Mouse (Mus musculus): ENCODE measurements at regions not wholly inside any gene's neighbourhood (a gene's known extent, or its start where the extent isn't known, plus 50 kb on each side); places are given as distances from the start of the nearest gene placed in this dataset.

DNA sequence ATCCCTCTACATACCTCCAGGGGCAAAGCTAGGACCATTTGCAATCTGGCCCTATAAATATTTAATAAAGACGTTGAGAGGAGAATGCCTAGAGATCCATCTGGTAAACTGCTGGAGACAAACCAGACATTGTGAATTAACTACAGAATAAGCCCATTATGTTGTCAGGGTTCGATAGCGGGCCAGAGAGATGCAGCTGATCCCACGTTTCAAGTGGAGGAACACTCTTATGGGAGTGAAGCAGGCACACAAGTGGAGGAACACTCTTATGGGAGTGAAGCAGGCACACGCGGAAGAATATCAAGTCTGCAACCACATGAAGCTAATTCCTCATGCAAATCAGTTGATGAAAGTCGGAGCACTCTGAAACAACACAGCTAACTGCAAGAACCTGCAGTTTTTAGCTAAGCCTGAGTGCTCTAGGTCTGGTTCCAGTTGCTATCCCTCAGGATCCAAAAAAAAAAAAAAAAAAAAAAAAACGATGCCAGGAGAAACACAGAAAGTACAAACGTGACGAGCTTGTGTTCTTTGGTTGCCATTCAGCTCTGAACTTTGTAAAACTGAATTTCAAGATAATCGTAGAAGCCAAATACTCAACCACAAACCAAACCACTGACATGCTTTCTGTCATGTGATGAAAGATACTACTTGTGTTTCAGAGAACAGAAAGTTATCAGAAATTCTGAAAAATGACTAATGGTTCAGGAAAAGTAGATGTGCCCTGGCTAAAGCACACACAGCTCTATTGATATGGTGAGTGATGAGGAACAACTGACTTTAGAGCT, 684.6 kb upstream of the Cited2 start:
- H3K27ac ChIP-seq (ENCODE audit: low read depth, low read length), result no peak overlapping the region

DNA sequence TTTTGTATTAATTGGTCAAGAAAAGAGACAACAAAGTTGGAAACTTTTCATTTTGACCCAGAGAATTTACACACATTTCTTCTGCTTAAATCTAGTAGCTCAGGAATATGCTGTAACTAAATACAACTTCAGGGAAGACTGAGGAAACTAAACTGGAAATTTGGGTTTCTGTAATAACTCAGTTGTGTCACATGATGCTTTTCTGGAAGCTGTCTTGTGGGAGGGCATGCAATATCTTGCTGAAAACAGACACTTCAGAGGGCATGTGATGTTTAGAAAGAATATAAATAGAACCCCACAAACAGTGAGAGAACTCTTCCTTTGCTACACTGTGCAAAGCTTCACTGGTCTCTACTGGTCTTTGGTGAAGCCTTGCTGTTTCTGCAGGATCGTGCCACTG, 680.9 kb upstream of the Cited2 start:
- WGBS, result 94% methylated on average over 1 of the region's 1 CpGs
- Histone ChIP-seq H3K4me1 (ENCODE audit: control insufficient read depth, insufficient read depth, low read length) (no peaks in the 10 kb centered on the region), H3K4me2 (replicated peaks; ENCODE audit: low read depth, low read length) (no peak overlapping the region), H3K36me3 (ENCODE audit: control insufficient read depth, insufficient read depth, low read length) (no peaks in the 10 kb centered on the region), H3K9me3 (ENCODE audit: control insufficient read depth, low read length) (no peaks in the 10 kb centered on the region), H3K9ac (ENCODE audit: low read depth, low read length) (no peak overlapping the region), H3K4me3 (ENCODE audit: low read length) (no peak overlapping the region), H3K27me3 (ENCODE audit: control insufficient read depth, insufficient read depth, low read length) (no peaks in the 10 kb centered on the region), H3K27ac (ENCODE audit: low read depth, low read length) (no peak overlapping the region)
- no peak for ATAC-seq (ENCODE audit: low FRiP score, low TSS enrichment)

More for the DNA sequence above, 684.6 kb upstream of the Cited2 start:
- ATAC-seq (ENCODE audit: low FRiP score, low TSS enrichment), result no peak
- Histone ChIP-seq H3K27me3 (ENCODE audit: control insufficient read depth, insufficient read depth, low read length) (no peaks in the 10 kb centered on the region), H3K9me3 (ENCODE audit: control insufficient read depth, low read length) (no peaks in the 10 kb centered on the region), H3K36me3 (ENCODE audit: control insufficient read depth, insufficient read depth, low read length) (no peaks in the 10 kb centered on the region), H3K4me3 (ENCODE audit: low read length) (no peak overlapping the region), H3K9ac (ENCODE audit: low read depth, low read length) (no peak overlapping the region), H3K4me1 (ENCODE audit: control insufficient read depth, insufficient read depth, low read length) (no peaks in the 10 kb centered on the region), H3K4me2 (replicated peaks; ENCODE audit: low read depth, low read length) (no peak overlapping the region)
- WGBS, result 84% methylated on average over 11 of the region's 11 CpGs

DNA sequence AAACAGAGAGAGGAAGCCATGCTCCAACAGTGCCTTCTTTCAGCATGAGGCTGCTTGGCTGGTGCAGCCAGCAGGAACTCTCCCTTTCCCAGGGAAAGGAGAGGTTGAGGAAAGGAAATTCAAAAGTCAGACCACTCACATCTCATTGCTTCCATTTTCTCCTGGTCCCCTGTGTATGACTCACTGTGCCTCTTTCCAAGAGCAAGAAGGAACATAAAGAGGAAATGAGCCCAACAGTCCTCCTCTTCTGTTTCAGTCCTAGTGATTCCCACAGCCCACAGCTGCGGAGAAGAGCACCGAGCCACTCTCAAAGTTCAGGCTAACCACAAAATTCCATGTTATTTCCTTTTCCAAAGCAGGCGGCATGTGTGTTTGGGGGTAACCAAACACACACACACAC, 680.0 kb upstream of the Cited2 start:
- Histone ChIP-seq H3K9ac (ENCODE audit: low read depth, low read length) (no peak overlapping the region), H3K36me3 (ENCODE audit: control insufficient read depth, insufficient read depth, low read length) (no peaks in the 10 kb centered on the region), H3K4me1 (ENCODE audit: control insufficient read depth, insufficient read depth, low read length) (no peaks in the 10 kb centered on the region), H3K4me2 (replicated peaks; ENCODE audit: low read depth, low read length) (no peak overlapping the region), H3K27ac (ENCODE audit: low read depth, low read length) (no peak overlapping the region), H3K9me3 (ENCODE audit: control insufficient read depth, low read length) (no peaks in the 10 kb centered on the region), H3K4me3 (ENCODE audit: low read length) (no peak overlapping the region), H3K27me3 (ENCODE audit: control insufficient read depth, insufficient read depth, low read length) (no peaks in the 10 kb centered on the region)
- no peak for ATAC-seq (ENCODE audit: low FRiP score, low TSS enrichment)
- 83% methylated on average over 3 of the region's 3 CpGs for WGBS

DNA sequence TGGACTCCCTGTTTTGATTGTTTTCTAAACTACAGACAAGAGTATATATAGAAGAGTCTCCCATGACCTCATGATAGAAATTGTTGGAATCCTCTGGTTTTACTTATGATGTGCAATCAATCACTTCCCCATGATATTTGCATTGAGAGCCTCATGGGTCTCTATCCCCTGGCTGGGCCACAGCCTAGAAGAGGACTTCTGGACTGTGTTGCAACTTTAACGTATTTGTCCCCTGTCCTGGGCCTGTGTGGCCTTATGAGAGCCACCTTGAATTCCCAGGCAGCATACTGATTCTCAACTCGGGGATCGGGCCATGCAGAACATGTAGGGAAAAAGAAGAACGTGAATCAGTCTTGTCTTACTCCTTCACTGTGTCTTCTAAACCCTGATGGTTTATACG, 676.3 kb upstream of the Cited2 start:
- no peak overlapping the region for H3K4me3 ChIP-seq (ENCODE audit: low read length)
- H3K4me2 ChIP-seq (replicated peaks; ENCODE audit: low read depth, low read length), result no peak overlapping the region
- no peak for ATAC-seq (ENCODE audit: low FRiP score, low TSS enrichment)
- H3K27ac ChIP-seq (ENCODE audit: low read depth, low read length), result no peak overlapping the region
- H3K36me3 ChIP-seq (ENCODE audit: control insufficient read depth, insufficient read depth, low read length), result no peaks in the 10 kb centered on the region
- no peaks in the 10 kb centered on the region for H3K4me1 ChIP-seq (ENCODE audit: control insufficient read depth, insufficient read depth, low read length)
- no peaks in the 10 kb centered on the region for H3K9me3 ChIP-seq (ENCODE audit: control insufficient read depth, low read length)
- H3K9ac ChIP-seq (ENCODE audit: low read depth, low read length), result no peak overlapping the region
- 88% methylated on average over 5 of the region's 5 CpGs for WGBS
- H3K27me3 ChIP-seq (ENCODE audit: control insufficient read depth, insufficient read depth, low read length), result no peaks in the 10 kb centered on the region

DNA sequence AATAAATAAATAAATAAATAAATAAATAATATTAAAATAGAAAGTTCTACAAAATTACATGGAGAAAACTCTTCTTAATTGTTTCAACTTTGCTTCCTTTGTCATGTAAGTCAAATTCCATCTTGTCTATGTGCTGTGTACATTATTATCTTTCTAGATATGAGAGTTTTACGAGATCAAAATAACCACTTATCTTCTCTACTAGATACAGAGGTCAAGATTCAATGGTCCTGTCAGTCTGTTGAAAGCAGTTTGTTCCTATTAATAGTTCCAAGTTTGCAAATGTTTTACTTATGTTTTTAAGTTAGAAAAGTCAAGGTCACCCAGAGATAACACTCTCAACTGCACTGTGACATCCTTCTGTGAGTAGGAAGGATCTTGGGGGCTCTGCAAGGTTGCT, 650.1 kb upstream of the Cited2 start:
- no peaks in the 10 kb centered on the region for H3K27me3 ChIP-seq (ENCODE audit: control insufficient read depth, insufficient read depth, low read length)
- H3K9me3 ChIP-seq (ENCODE audit: control insufficient read depth, low read length), result no peaks in the 10 kb centered on the region
- no peak overlapping the region for H3K4me3 ChIP-seq (ENCODE audit: low read length)
- 0 out of 2 replicates have a peak, but pooled peaks cover 3% of the 10 kb centered on the region for H3K4me1 ChIP-seq (ENCODE audit: control insufficient read depth, insufficient read depth, low read length)
- 76% methylated on average over 1 of the region's 1 CpGs for WGBS
- H3K27ac ChIP-seq (ENCODE audit: low read depth, low read length), result no peak overlapping the region
- no peak for ATAC-seq (ENCODE audit: low FRiP score, low TSS enrichment)
- H3K4me2 ChIP-seq (replicated peaks; ENCODE audit: low read depth, low read length), result no peak overlapping the region
- no peak overlapping the region for H3K9ac ChIP-seq (ENCODE audit: low read depth, low read length)
- H3K36me3 ChIP-seq (ENCODE audit: control insufficient read depth, insufficient read depth, low read length), result no peaks in the 10 kb centered on the region

DNA sequence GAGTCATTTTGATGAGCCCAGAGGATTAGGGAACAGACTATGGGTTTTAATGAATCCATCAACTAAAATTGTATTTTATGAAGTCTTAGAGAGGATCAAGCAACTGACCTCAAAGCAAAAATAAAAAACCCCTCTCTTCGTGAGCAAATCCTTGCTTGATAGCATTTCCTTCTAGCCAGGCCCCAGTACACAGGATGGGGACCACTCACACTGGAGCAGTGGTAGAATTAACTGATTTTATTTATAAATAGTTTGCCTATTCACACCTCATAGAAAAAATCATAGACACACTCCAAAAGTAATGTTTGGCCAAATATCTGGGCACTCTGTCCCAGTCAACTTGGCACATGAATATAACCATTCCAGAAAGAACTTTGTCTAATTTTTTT, 649.0 kb upstream of the Cited2 start:
- H3K27ac ChIP-seq (ENCODE audit: low read depth, low read length), result no peak overlapping the region
- 70% methylated on average over 1 of the region's 1 CpGs for WGBS

DNA sequence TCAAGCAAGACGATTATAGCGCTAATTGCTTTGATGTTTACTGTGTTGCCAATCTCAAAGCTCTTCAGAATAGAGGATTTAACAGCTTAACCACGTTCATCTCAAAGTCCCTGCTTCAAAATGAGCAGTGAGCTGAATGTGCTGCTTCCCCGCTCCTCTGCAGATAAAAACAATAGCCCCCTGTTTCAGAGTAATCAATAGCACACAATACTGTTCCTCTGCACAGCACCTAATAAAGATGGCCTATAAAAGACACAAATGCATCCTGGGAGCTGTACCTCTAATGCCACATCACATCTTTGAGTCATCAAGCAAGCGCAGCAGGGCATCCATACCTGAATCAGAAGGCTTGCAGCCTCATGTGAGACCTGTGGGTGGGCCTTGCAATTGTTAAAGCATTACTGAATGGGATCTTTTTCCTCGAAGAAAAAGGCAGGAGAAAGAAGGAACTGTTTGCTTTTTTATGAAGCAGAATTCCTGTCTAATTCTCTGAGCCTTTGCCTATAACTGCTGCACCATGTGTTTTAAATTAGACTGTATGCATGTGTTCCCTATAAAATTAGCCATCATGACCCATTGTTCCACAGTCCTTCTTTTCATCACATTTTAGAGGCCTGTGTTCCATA, 648.5 kb upstream of the Cited2 start:
- no peak for ATAC-seq (ENCODE audit: low FRiP score, low TSS enrichment)
- Histone ChIP-seq H3K36me3 (ENCODE audit: control insufficient read depth, insufficient read depth, low read length) (no peaks in the 10 kb centered on the region), H3K4me3 (ENCODE audit: low read length) (no peak overlapping the region), H3K27ac (ENCODE audit: low read depth, low read length) (no peak overlapping the region), H3K4me2 (replicated peaks; ENCODE audit: low read depth, low read length) (no peak overlapping the region), H3K27me3 (ENCODE audit: control insufficient read depth, insufficient read depth, low read length) (no peaks in the 10 kb centered on the region), H3K4me1 (ENCODE audit: control insufficient read depth, insufficient read depth, low read length) (0 out of 2 replicates have a peak, but pooled peaks cover 3% of the 10 kb centered on the region), H3K9me3 (ENCODE audit: control insufficient read depth, low read length) (no peaks in the 10 kb centered on the region), H3K9ac (ENCODE audit: low read depth, low read length) (no peak overlapping the region)
- WGBS, result 65% methylated on average over 6 of the region's 6 CpGs

More for the DNA sequence above, 649.0 kb upstream of the Cited2 start:
- Histone ChIP-seq H3K4me1 (ENCODE audit: control insufficient read depth, insufficient read depth, low read length) (0 out of 2 replicates have a peak, but pooled peaks cover 3% of the 10 kb centered on the region), H3K27me3 (ENCODE audit: control insufficient read depth, insufficient read depth, low read length) (no peaks in the 10 kb centered on the region), H3K9me3 (ENCODE audit: control insufficient read depth, low read length) (no peaks in the 10 kb centered on the region), H3K4me3 (ENCODE audit: low read length) (no peak overlapping the region), H3K4me2 (replicated peaks; ENCODE audit: low read depth, low read length) (no peak overlapping the region), H3K36me3 (ENCODE audit: control insufficient read depth, insufficient read depth, low read length) (no peaks in the 10 kb centered on the region), H3K9ac (ENCODE audit: low read depth, low read length) (no peak overlapping the region)
- ATAC-seq (ENCODE audit: low FRiP score, low TSS enrichment), result no peak

DNA sequence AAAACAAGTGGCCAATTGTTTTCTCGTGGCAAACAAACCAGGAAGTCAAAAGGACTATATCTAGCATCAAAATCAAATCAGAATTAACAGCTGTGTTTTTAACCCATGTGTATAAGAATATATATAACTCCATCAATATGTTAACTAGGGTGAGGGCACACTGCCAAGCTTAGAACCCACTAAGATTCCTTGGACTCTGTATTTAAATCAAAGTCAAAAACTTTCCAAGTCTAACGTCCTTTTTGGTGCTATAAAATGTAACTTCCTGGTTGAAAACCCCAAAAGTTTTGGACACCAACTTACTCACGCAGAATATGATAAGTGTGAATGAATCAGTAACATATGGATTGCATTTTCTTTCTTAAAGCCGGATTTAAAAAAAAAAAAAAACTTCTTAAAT, 647.9 kb upstream of the Cited2 start:
- H3K4me3 ChIP-seq (ENCODE audit: low read length), result no peak overlapping the region
- ATAC-seq (ENCODE audit: low FRiP score, low TSS enrichment), result no peak
- H3K27ac ChIP-seq (ENCODE audit: low read depth, low read length), result no peak overlapping the region
- no peaks in the 10 kb centered on the region for H3K27me3 ChIP-seq (ENCODE audit: control insufficient read depth, insufficient read depth, low read length)
- WGBS, result 45% methylated on average over 4 of the region's 4 CpGs
- H3K9ac ChIP-seq (ENCODE audit: low read depth, low read length), result no peak overlapping the region
- no peaks in the 10 kb centered on the region for H3K36me3 ChIP-seq (ENCODE audit: control insufficient read depth, insufficient read depth, low read length)
- H3K9me3 ChIP-seq (ENCODE audit: control insufficient read depth, low read length), result no peaks in the 10 kb centered on the region
- H3K4me2 ChIP-seq (replicated peaks; ENCODE audit: low read depth, low read length), result no peak overlapping the region
- 0 out of 2 replicates have a peak, but pooled peaks cover 3% of the 10 kb centered on the region for H3K4me1 ChIP-seq (ENCODE audit: control insufficient read depth, insufficient read depth, low read length)

DNA sequence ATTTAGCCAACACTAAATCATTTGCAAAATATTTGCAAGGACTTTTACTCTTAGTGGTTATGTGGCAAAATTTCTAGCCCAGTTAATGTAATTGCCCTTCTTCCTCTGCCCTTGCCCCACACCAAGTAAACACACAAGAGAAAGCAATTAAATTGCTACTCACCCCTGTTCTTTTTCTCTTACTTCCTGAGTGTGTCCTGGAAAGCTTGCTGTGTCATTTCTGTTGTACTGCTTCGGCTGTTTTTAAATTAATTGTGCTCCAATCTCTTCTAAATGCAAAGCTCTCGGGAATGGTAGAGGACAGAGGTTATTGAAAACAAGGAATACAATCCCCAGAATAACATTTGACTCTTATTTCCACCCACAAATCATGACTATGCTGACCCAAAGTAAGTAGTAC, 647.4 kb upstream of the Cited2 start:
- no peak overlapping the region for H3K9ac ChIP-seq (ENCODE audit: low read depth, low read length)
- no peaks in the 10 kb centered on the region for H3K9me3 ChIP-seq (ENCODE audit: control insufficient read depth, low read length)
- 0 out of 2 replicates have a peak, but pooled peaks cover 3% of the 10 kb centered on the region for H3K4me1 ChIP-seq (ENCODE audit: control insufficient read depth, insufficient read depth, low read length)
- H3K36me3 ChIP-seq (ENCODE audit: control insufficient read depth, insufficient read depth, low read length), result no peaks in the 10 kb centered on the region
- H3K27ac ChIP-seq (ENCODE audit: low read depth, low read length), result no peak overlapping the region; the same call in 1 of the 2 replicates
- WGBS, result 9% methylated on average over 2 of the region's 2 CpGs
- no peak overlapping the region for H3K4me2 ChIP-seq (replicated peaks; ENCODE audit: low read depth, low read length)
- 0 out of 2 replicates have a peak, but pooled peaks have one; percentile 46 for ATAC-seq (ENCODE audit: low FRiP score, low TSS enrichment)
- no peak overlapping the region for H3K4me3 ChIP-seq (ENCODE audit: low read length)
- H3K27me3 ChIP-seq (ENCODE audit: control insufficient read depth, insufficient read depth, low read length), result no peaks in the 10 kb centered on the region
